Mouse (Mus musculus) embryonic facial prominence, embryonic 12.5 days (tissue): ENCODE data around the gene Edc3. TPM values are rescaled to one million over a fixed set of nuclear protein-coding genes. Genes with fewer than 3 reads are reported as not detected.
"Not testable (repeated sequence)": the region's sequence is repeated elsewhere in the genome, so short reads cannot be mapped to it uniquely, and the experiment has no call there.

Experiments
- ATAC-seq: fragments of 200-750 bp; cut with Nextera tagmentation; 2 replicates; pipeline ENCODE4 v1.8.0; 2017; ENCODE audit not compliant: insufficient number of reproducible peaks, insufficient read depth, low FRiP score, low TSS enrichment
- H3K27ac ChIP-seq: fragments of 300-500 bp; sonication (generic); 2 replicates; pipeline ENCODE4 v1.5.1; 2016; ENCODE audit warnings: mild to moderate bottlenecking
- H3K27me3 ChIP-seq: fragments of 300-500 bp; sonication (generic); 2 replicates; pipeline ENCODE4 v1.6.1; 2016; ENCODE audit warnings: mild to moderate bottlenecking, moderate library complexity
- H3K36me3 ChIP-seq: fragments of 300-500 bp; sonication (generic); 2 replicates; pipeline ENCODE4 v1.6.1; 2016; ENCODE audit warnings: mild to moderate bottlenecking
- H3K4me1 ChIP-seq: fragments of 300-500 bp; sonication (generic); 2 replicates; pipeline ENCODE4 v1.6.1; 2016
- H3K4me2 ChIP-seq: fragments of 300-500 bp; sonication (generic); replicated peaks from 2 replicates; pipeline ENCODE4 v1.6.1; 2016; ENCODE audit warnings: mild to moderate bottlenecking, moderate library complexity
- H3K4me3 ChIP-seq: fragments of 300-500 bp; sonication (generic); 2 replicates; pipeline ENCODE4 v1.5.1; 2016; ENCODE audit warnings: mild to moderate bottlenecking
- H3K9ac ChIP-seq: fragments of 300-500 bp; sonication (generic); 2 replicates; pipeline ENCODE4 v1.6.1; 2016; ENCODE audit warnings: mild to moderate bottlenecking, moderate library complexity
- H3K9me3 ChIP-seq: fragments of 300-500 bp; sonication (generic); 2 replicates; pipeline ENCODE4 v1.6.1; 2016; ENCODE audit warnings: mild to moderate bottlenecking, moderate library complexity
- WGBS: fragments of 180-500 bp; shearing (Covaris S2); methylation state at CpG from one replicate; pipeline ENCODE4 v1.1.7; 2016; 5-methylcytosine and 5-hydroxymethylcytosine counted together
- polyA plus RNA-seq: library from polyadenylated mRNA; unstranded; fragments of >200 nt; fragmentation: Nextera tagmentation; extraction: Ambion mirVana; gene quantifications from 2 replicates; pipeline ENCODE4 v1.2.1, GENCODE M21; 2016

Edc3 gene
- polyA plus RNA-seq, 1 experiment from 2014 or later = 39.0 TPM

DNA sequence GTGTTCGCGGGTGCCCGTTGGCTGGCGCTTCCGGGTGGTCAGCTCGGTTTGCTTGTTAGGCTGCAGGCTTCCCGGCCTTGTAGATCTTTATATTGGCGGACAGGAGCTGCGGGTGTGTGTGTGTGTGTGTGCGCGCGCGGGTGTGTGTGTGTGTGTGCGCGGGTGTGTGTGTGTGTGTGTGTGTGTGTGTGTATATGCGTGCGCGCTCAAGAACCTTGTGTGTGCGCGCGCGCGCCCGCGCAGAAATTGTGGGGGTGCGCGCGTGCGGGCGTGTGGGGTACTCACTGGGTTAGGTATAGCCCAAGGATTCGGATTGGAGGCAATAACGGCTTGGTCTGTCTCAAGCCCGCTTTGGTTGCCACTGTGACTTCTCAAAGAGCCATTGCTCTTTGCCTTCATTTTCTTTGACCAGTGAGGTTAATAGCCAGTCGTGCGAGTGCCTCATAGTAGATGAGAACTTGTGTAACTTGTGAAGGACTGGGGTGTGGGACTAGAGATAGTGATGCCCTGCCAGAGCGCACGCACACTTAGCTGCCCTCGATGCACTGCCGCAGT is 457 bp downstream of the Edc3 start:
- Histone ChIP-seq H3K36me3 (peaks cover 14% of the 10 kb centered on the region), H3K4me2 (peak overlapping the region; percentile 67), H3K27me3 (no peaks in the 10 kb centered on the region), H3K4me1 (peaks cover 7% of the 10 kb centered on the region), H3K9me3 (no peaks in the 10 kb centered on the region), H3K27ac (peak overlapping the region; percentile 90), H3K4me3 (peak overlapping the region; percentile 92), H3K9ac (peak overlapping the region; percentile 85)
- ATAC-seq = peak; percentile 47; the same call in 1 of the 2 replicates
- WGBS = 4% methylated on average over 36 of the region's 39 CpGs

DNA sequence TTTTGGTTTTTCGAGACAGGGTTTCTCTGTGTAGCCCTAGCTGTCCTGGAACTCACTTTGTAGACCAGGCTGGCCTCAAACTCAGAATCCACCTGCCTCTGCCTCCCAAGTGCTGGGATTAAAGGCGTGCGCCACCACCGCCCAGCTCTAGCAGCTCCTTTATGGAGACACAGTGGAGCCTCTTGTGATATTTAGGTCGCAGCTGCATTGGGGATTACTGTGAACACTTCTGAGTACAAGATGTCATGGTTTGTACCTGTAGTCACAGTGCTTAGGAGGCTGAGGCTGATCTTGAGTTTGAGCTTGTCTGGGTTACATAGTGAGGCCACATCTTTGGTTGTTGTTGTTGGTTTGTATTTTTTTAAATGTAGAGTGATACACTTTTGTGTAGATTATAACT is 1.9 kb downstream of the Edc3 start:
- 84% methylated on average over 5 of the region's 5 CpGs for WGBS
- H3K4me3 ChIP-seq, H3K4me1 ChIP-seq, H3K27ac ChIP-seq, H3K9ac ChIP-seq, H3K9me3 ChIP-seq, H3K27me3 ChIP-seq, ATAC-seq, H3K4me2 ChIP-seq: not testable (repeated sequence)
- peaks cover 23% of the 10 kb centered on the region for H3K36me3 ChIP-seq

DNA sequence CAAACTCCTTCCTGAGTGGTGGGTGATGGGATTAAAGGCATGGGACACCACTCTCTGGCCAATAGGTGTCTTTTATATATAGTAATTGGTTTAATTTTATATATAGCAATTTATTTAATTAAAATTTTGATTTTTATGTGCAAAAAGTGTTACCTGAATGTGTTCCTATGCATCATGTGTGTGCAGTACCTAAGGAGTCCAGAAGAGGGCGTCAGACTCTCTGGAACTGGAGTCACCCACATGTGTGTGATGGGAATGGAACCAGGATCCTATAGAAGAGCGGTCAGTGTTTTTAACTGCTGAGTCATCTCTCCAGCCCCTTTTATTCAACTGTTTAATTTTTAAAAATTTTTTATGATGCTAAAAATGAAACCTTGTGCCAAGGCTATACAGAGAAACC is 3.9 kb downstream of the Edc3 start:
- peaks cover 7% of the 10 kb centered on the region for H3K4me1 ChIP-seq
- no peak overlapping the region for H3K27ac ChIP-seq
- no peaks in the 10 kb centered on the region for H3K9me3 ChIP-seq
- H3K36me3 ChIP-seq = peaks cover 40% of the 10 kb centered on the region
- ATAC-seq = no peak
- no peak overlapping the region for H3K9ac ChIP-seq
- no peaks in the 10 kb centered on the region for H3K27me3 ChIP-seq
- H3K4me2 ChIP-seq = no peak overlapping the region
- no peak overlapping the region for H3K4me3 ChIP-seq
- WGBS = 70% methylated on average over 2 of the region's 2 CpGs

DNA sequence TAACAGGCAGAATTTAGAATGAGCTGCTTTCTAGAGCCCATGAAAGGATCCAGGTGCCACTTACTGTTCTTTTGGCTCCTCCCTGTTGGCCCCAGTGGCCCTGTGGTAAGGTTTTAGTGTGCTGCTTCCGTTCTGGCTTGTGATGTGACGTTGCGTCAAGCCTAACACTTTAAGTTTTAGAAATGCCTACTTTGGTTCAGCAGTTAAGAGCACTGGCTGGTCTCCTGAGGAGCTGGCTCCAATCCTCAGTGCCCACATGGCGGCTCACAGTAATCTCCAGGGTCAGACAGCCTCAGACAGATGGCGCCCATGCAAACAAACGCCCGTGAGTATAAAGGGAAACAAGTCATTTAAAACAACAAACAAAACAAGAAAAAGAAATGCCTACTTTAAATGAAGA is 10.1 kb downstream of the Edc3 start:
- H3K9me3 ChIP-seq = no peaks in the 10 kb centered on the region
- H3K4me3 ChIP-seq = no peak overlapping the region
- no peak overlapping the region for H3K27ac ChIP-seq
- H3K4me2 ChIP-seq = no peak overlapping the region
- no peaks in the 10 kb centered on the region for H3K27me3 ChIP-seq
- no peaks in the 10 kb centered on the region for H3K4me1 ChIP-seq
- no peak overlapping the region for H3K9ac ChIP-seq
- H3K36me3 ChIP-seq = peaks cover 60% of the 10 kb centered on the region
- ATAC-seq = no peak
- 91% methylated on average over 7 of the region's 7 CpGs for WGBS

DNA sequence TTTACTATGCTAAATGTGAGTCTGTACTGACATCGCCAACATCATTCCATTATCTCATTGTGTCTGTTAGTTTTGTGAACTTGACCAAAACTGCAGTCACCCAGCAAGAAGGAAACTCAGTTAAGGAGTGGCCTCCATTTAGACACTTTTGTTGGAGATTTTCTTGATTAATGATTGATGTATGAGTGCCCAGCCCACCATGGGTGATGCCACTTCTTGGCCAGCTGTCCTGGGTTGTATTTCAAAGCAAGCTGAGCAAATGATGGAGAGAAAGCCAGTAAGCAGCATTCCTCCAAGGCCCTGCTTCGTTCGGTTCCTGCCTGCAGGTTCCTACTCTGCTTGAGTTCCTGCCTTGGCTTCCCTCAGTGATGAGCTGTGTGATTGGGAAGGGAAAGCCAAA is 12.4 kb downstream of the Edc3 start:
- Histone ChIP-seq H3K27me3 (no peaks in the 10 kb centered on the region), H3K36me3 (peaks cover 50% of the 10 kb centered on the region), H3K9me3 (no peaks in the 10 kb centered on the region), H3K4me3 (no peak overlapping the region), H3K27ac (no peak overlapping the region), H3K4me1 (no peaks in the 10 kb centered on the region), H3K4me2 (no peak overlapping the region), H3K9ac (no peak overlapping the region)
- WGBS = 96% methylated on average over 3 of the region's 3 CpGs
- no peak for ATAC-seq

DNA sequence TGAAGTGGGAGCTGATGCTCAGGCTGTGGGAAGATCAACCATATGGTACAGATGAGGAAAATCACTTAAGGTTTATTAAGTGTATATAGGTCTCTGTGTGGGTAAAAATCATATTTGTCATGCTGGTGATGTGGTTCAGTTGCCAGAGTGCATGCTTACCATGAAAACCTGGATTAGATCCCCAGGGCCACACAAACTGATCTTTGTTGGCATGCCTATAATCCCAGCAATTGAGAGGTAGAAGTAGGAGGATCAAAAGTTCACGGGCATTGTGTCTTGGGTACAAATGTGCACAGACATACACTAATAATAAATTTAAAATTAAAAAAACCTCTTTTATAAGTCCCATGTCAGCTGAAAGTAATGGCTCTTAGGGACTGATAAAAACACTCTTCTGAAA is 14.0 kb downstream of the Edc3 start:
- WGBS = 83% methylated on average over 1 of the region's 1 CpGs
- no peak for ATAC-seq
- H3K36me3 ChIP-seq = peaks cover 53% of the 10 kb centered on the region

DNA sequence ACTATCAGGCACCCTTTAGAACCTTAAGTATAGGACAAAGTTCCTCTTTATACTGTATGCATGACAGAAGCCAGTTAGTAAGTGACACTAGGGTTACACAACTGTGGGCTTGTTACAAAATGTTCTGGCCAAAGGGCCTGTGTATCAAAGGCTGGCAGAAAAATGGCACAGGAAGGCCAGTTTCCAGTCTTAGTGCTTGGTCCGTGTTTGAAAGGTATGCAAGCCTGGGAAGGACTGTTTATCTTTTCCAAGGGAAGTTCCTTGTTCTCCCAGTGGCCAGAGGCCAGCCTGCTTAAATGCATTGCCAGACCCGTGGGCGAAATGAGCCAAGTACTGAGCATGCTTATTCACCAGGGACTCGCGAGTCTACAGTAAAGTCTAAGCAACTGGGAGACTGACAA is 15.0 kb downstream of the Edc3 start:
- Histone ChIP-seq H3K27ac (no peak overlapping the region), H3K36me3 (peaks cover 56% of the 10 kb centered on the region), H3K9me3 (no peaks in the 10 kb centered on the region), H3K4me1 (no peaks in the 10 kb centered on the region), H3K4me2 (no peak overlapping the region), H3K4me3 (no peak overlapping the region), H3K27me3 (no peaks in the 10 kb centered on the region), H3K9ac (no peak overlapping the region)
- 71% methylated on average over 5 of the region's 5 CpGs for WGBS
- ATAC-seq = no peak

More for the DNA sequence above, 14.0 kb downstream of the Edc3 start:
- H3K27ac ChIP-seq = no peak overlapping the region
- no peak overlapping the region for H3K4me2 ChIP-seq
- H3K27me3 ChIP-seq = no peaks in the 10 kb centered on the region
- H3K4me1 ChIP-seq = no peaks in the 10 kb centered on the region
- H3K9ac ChIP-seq = no peak overlapping the region
- H3K9me3 ChIP-seq = no peaks in the 10 kb centered on the region
- no peak overlapping the region for H3K4me3 ChIP-seq

DNA sequence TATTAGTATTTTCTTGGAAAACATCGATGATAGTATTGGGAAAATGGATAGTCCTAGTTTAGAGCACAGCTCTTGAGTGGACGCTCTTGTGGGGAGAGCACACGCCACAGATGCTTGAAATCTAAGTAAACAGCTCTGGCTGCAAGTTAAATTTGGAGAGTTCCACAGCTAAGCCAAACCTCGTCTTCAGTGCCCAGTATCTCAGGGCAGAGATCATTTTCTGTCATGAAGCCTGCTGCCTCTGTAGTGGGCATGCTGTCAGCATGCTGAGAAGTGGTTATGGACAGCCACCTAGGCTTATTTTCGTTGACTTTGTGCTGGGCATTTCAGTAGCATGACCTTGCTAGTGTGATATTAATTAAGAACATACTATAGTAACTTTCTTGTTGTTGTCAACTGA is 15.5 kb downstream of the Edc3 start:
- no peak for ATAC-seq
- Histone ChIP-seq H3K4me3 (no peak overlapping the region), H3K27ac (no peak overlapping the region), H3K36me3 (peaks cover 53% of the 10 kb centered on the region), H3K27me3 (no peaks in the 10 kb centered on the region), H3K4me2 (no peak overlapping the region), H3K4me1 (no peaks in the 10 kb centered on the region), H3K9ac (no peak overlapping the region), H3K9me3 (no peaks in the 10 kb centered on the region)
- 81% methylated on average over 5 of the region's 5 CpGs for WGBS

DNA sequence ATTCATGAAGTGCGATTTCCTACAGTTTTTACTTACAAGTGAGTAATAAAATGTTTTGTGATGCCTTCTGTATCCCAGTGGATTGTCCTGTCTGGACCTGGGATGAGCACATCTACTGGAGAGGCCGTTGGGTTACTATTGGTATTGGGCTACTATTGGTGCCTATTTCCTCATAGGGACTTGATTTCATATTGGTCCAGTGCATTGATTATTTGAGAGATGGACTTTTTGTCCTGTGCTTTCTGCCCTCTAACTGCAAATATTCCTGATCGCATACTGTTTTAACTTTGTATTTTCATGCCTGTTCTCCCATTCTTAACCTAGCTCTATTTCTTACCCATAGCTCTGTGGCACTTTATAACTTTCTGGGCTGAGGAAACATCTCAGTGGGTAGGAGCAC is 16.4 kb downstream of the Edc3 start:
- no peak overlapping the region for H3K9ac ChIP-seq
- H3K36me3 ChIP-seq = peaks cover 56% of the 10 kb centered on the region
- H3K27ac ChIP-seq = no peak overlapping the region
- H3K4me1 ChIP-seq = no peaks in the 10 kb centered on the region
- H3K4me2 ChIP-seq = no peak overlapping the region
- 92% methylated on average over 3 of the region's 3 CpGs for WGBS
- H3K27me3 ChIP-seq = no peaks in the 10 kb centered on the region
- H3K4me3 ChIP-seq = no peak overlapping the region
- no peaks in the 10 kb centered on the region for H3K9me3 ChIP-seq
- no peak for ATAC-seq

DNA sequence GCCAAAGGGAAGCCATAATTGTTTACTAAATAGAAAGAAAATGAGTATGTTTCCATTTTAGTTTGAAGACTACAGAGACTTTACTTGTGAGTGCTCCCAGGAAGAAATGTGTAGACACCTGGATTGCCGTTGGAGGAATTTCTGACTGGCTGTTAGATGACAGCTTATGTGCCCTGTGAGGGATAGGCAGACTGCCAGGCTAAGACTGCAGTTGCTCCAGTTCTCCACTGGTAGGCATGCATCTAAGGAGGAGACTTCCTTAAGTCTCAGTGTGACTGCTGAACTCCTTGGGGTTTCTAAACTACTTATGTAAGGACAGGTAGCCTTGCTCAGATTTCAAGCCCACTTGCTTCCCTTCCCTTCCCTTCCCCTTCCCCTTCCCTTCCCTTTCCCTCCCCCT is 20.0 kb downstream of the Edc3 start:
- ATAC-seq = no peak
- WGBS = 93% methylated on average over 1 of the region's 1 CpGs
- peaks cover 57% of the 10 kb centered on the region for H3K36me3 ChIP-seq
- H3K4me2 ChIP-seq = no peak overlapping the region
- no peak overlapping the region for H3K27ac ChIP-seq
- H3K27me3 ChIP-seq = no peaks in the 10 kb centered on the region
- H3K4me1 ChIP-seq = no peaks in the 10 kb centered on the region
- H3K9ac ChIP-seq = no peak overlapping the region
- no peaks in the 10 kb centered on the region for H3K9me3 ChIP-seq
- no peak overlapping the region for H3K4me3 ChIP-seq

DNA sequence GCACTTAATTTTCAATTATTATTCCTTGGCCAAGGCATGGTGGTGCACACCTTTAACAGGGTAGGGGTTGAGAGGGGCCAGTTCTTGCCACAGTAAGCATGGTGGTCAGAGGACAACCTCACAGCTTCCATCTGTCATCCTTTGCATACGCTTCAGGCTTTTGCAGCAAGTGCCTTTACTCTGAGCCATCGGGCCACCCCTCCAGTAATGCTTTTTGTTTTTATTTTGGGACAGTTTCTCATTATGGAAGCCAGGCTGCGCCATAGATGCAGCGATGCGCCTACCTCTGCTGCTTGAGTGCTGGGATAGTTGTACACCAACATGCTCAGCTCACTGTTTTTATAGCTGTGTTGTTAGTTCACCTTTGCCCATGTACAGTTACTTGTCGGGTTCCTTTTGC is 25.3 kb downstream of the Edc3 start:
- WGBS = 97% methylated on average over 6 of the region's 6 CpGs
- no peak for ATAC-seq
- H3K9me3 ChIP-seq = no peaks in the 10 kb centered on the region
- no peak overlapping the region for H3K4me2 ChIP-seq
- H3K4me3 ChIP-seq = no peak overlapping the region
- no peaks in the 10 kb centered on the region for H3K4me1 ChIP-seq
- no peak overlapping the region for H3K9ac ChIP-seq
- no peaks in the 10 kb centered on the region for H3K27me3 ChIP-seq
- no peak overlapping the region for H3K27ac ChIP-seq
- H3K36me3 ChIP-seq = peaks cover 44% of the 10 kb centered on the region

DNA sequence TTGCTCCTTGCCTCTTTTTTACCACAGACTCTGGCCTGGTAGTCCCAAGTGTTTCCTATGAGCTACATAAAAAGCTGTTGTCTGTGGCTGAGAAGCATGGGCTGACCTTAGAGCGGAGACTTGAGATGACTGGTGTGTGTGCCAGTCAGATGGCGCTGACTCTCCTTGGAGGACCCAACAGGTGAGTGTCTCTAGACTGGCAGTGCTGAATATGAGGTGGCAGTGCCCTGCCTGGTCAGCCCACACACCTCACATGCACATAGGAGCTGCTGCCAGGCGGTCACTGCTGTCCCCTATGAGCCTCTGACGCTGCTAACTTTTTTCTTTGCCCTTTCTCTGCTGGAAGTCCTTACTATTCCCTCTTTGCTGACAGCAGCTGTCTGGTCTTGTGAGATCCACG is 31.5 kb downstream of the Edc3 start:
- no peak for ATAC-seq
- H3K4me1 ChIP-seq = no peaks in the 10 kb centered on the region
- no peak overlapping the region for H3K27ac ChIP-seq
- H3K36me3 ChIP-seq = peaks cover 44% of the 10 kb centered on the region
- no peak overlapping the region for H3K4me3 ChIP-seq
- H3K9ac ChIP-seq = no peak overlapping the region
- no peak overlapping the region for H3K4me2 ChIP-seq
- H3K9me3 ChIP-seq = no peaks in the 10 kb centered on the region
- H3K27me3 ChIP-seq = no peaks in the 10 kb centered on the region
- 94% methylated on average over 5 of the region's 5 CpGs for WGBS
